Mouse (Mus musculus) stomach, embryonic 16.5 days (tissue): Measurements from ENCODE around the gene Trim52. TPM values are rescaled to one million over a fixed set of nuclear protein-coding genes. Genes with fewer than 3 reads are reported as not detected.

Source experiments
- ATAC-seq: fragments of 200-750 bp; cut with Nextera tagmentation; 2 replicates; pipeline ENCODE4 v1.8.0; 2017; ENCODE audit warnings: moderate number of reproducible peaks, moderate TSS enrichment; ENCODE audit not compliant: insufficient read depth, low FRiP score
- H3K27ac ChIP-seq: fragments of 300-500 bp; sonication (generic); 2 replicates; pipeline ENCODE4 v1.5.1; 2014; ENCODE audit warnings: low read length
- H3K27me3 ChIP-seq: fragments of 300-500 bp; sonication (generic); 2 replicates; pipeline ENCODE4 v1.6.1; 2014; ENCODE audit warnings: low read length, control low read depth, mixed read lengths; ENCODE audit not compliant: control insufficient read depth, insufficient read depth
- H3K36me3 ChIP-seq: fragments of 300-500 bp; sonication (generic); 2 replicates; pipeline ENCODE4 v1.6.1; 2014; ENCODE audit warnings: low read length; ENCODE audit not compliant: control insufficient read depth, insufficient read depth
- H3K4me1 ChIP-seq: fragments of 300-500 bp; sonication (generic); 2 replicates; pipeline ENCODE4 v1.6.1; 2014; ENCODE audit warnings: low read length, control low read depth, mixed read lengths; ENCODE audit not compliant: control insufficient read depth, insufficient read depth
- H3K4me2 ChIP-seq: fragments of 300-500 bp; sonication (generic); 2 replicates; pipeline ENCODE4 v1.6.1; 2014; ENCODE audit warnings: low read depth, low read length, mixed read lengths
- H3K4me3 ChIP-seq: fragments of 300-500 bp; sonication (generic); replicated peaks from 2 replicates; pipeline ENCODE4 v1.5.1; 2014; ENCODE audit warnings: mild to moderate bottlenecking, low read length
- H3K9ac ChIP-seq: fragments of 300-500 bp; sonication (generic); 2 replicates; pipeline ENCODE4 v1.6.1; 2014; ENCODE audit warnings: low read length
- H3K9me3 ChIP-seq: fragments of 300-500 bp; sonication (generic); replicated peaks from 2 replicates; pipeline ENCODE4 v1.6.1; 2016; ENCODE audit warnings: low read length, control low read depth; ENCODE audit not compliant: control insufficient read depth
- WGBS: fragments of 180-500 bp; shearing (Covaris S2); extraction: QIAGEN DNeasy Blood & Tissue Kit; methylation state at CpG from one replicate; pipeline ENCODE4 v1.1.7; 2014; 5-methylcytosine and 5-hydroxymethylcytosine counted together
- polyA plus RNA-seq: library from polyadenylated mRNA; unstranded; fragments of >200 nt; fragmentation: Nextera tagmentation; extraction: Ambion mirVana; gene quantifications from 2 replicates; pipeline ENCODE4 v1.2.1, GENCODE M21; 2015

Trim52 gene
- polyA plus RNA-seq, 1 experiment from 2014 or later, result not detected

GRCm38 (mm10) chr14:106179728-106180125 lies 73.7 kb downstream of the Trim52 start:
- H3K9ac ChIP-seq, result no peak overlapping the region
- no peaks in the 10 kb centered on the region for H3K9me3 ChIP-seq
- H3K27ac ChIP-seq, result no peak overlapping the region
- H3K27me3 ChIP-seq, result no peaks in the 10 kb centered on the region
- H3K4me2 ChIP-seq, result no peak overlapping the region
- no peaks in the 10 kb centered on the region for H3K4me1 ChIP-seq
- ATAC-seq, result no peak
- WGBS, result 62% methylated on average over 2 of the region's 2 CpGs
- H3K36me3 ChIP-seq, result no peaks in the 10 kb centered on the region
- no peak overlapping the region for H3K4me3 ChIP-seq

- no peaks in the 10 kb centered on the region for H3K27me3 ChIP-seq
- no peaks in the 10 kb centered on the region for H3K4me1 ChIP-seq
- H3K4me2 ChIP-seq, result no peak overlapping the region
- no peak overlapping the region for H3K4me3 ChIP-seq
- H3K9me3 ChIP-seq, result no peaks in the 10 kb centered on the region
- H3K36me3 ChIP-seq, result no peaks in the 10 kb centered on the region
- H3K27ac ChIP-seq, result no peak overlapping the region
- no peak overlapping the region for H3K9ac ChIP-seq
- no peak for ATAC-seq
Measured at GRCm38 (mm10) chr14:106180616-106181015, 74.6 kb downstream of the Trim52 start.

GRCm38 (mm10) chr14:106183985-106184384 lies 78.0 kb downstream of the Trim52 start:
- H3K4me2 ChIP-seq, result no peak overlapping the region
- H3K4me3 ChIP-seq, result no peak overlapping the region
- H3K27ac ChIP-seq, result no peak overlapping the region
- no peaks in the 10 kb centered on the region for H3K36me3 ChIP-seq
- H3K27me3 ChIP-seq, result no peaks in the 10 kb centered on the region
- no peaks in the 10 kb centered on the region for H3K9me3 ChIP-seq
- 78% methylated on average over 3 of the region's 3 CpGs for WGBS
- H3K4me1 ChIP-seq, result no peaks in the 10 kb centered on the region
- no peak for ATAC-seq
- no peak overlapping the region for H3K9ac ChIP-seq

Other genes with a start within 250 kb of the Trim52 start
- 45.1 and 47.5 TPM in 2 replicates for gene Spry2, start 209.4 kb upstream of the Trim52 start, polyA plus RNA-seq